Mouse (Mus musculus): Measurements from ENCODE around the gene Dhx57. TPM values are rescaled to one million over a fixed set of nuclear protein-coding genes. Genes with fewer than 3 reads are reported as not detected.

Gene Dhx57
- total and polyA plus RNA-seq, 3 experiments = 3.4 to 6.8 TPM; not detected in 1

DNA sequence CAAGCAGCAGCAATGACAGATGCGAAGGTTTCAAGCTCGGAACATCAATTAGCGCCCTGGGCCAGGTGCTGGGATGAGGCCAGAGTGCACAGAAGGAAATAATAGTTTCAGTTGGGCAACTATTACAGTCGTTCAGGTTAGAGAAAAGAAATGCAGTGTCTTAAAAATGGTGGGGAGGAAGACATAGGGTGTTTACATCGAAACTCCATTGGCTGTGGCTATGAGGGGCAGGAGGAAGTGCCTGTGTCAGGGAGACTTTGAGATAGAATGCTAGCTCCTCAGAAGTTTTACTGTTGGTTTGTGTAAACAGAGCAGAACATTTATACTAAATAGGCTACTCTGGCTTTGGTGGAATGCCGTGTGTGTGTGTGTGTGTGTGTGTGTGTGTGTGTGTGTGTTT, 2.3 kb downstream of the Dhx57 start:
- Histone ChIP-seq H3K36me3 (ENCODE audit: control insufficient read depth in 1 of 2, insufficient read depth in 2 of 2, low read length in 2 of 2) (peaks cover 0 to 14% of the 10 kb centered on the region in 2 experiments; a peak in 2 of 4 replicates), H3K27ac (ENCODE audit: control insufficient read depth, low read depth, low read length) (no peak overlapping the region), H3K9ac (ENCODE audit: control insufficient read depth, low read depth, low read length, poor library complexity, severe bottlenecking) (no peak overlapping the region), H3K79me2 (ENCODE audit: control insufficient read depth, insufficient read depth, low read length, poor library complexity) (peaks cover 4% of the 10 kb centered on the region; the same call in 1 of the 2 replicates), H3K9me3 (replicated peaks; ENCODE audit: insufficient read depth, low read length) (no peaks in the 10 kb centered on the region), H3K4me3 (ENCODE audit: control insufficient read depth in 1 of 2, insufficient read depth in 1 of 2, low read depth in 2 of 2, low read length in 2 of 2) (no peak overlapping the region), H3K4me1 (ENCODE audit: control insufficient read depth in 1 of 2, insufficient read depth in 2 of 2, low read length in 2 of 2) (peaks cover 5 to 14% of the 10 kb centered on the region in 2 experiments), H3K27me3 (ENCODE audit: control insufficient read depth in 1 of 2, insufficient read depth in 2 of 2, low read length in 2 of 2) (no peaks in the 10 kb centered on the region)
- peak; percentile 42 for DNase-seq (ENCODE audit: low read depth, low spot score)
- TF ChIP-seq KAT2A (conservative IDR thresholded peaks at IDR 0.05; ENCODE audit: low read depth, low read length) (no peak), TAL1 (IDR thresholded peaks at IDR 0.05; ENCODE audit: low read length) (no peak), TCF12 (IDR thresholded peaks at IDR 0.05; ENCODE audit: low read depth, low read length) (no peak), ETS1 (IDR thresholded peaks at IDR 0.05; ENCODE audit: low read depth, low read length) (no peak), RCOR1 (IDR thresholded peaks at IDR 0.05; ENCODE audit: low read depth, low read length) (no peak), UBTF (IDR thresholded peaks at IDR 0.05; ENCODE audit: borderline replicate concordance, insufficient read depth, low read depth, low read length) (no peak), CTCF (IDR thresholded peaks at IDR 0.05 in 2 of 3, conservative IDR thresholded peaks at IDR 0.05 in 1 of 3; ENCODE audit: control insufficient read depth in 1 of 3, insufficient read depth in 1 of 3, low read depth in 2 of 3, low read length in 3 of 3, poor library complexity in 1 of 3, severe bottlenecking in 1 of 3) (no peak), ZNF384 (IDR thresholded peaks at IDR 0.05; ENCODE audit: low read depth, low read length) (no peak), GABPA (IDR thresholded peaks at IDR 0.05; ENCODE audit: low read depth, low read length) (no peak), EP300 (IDR thresholded peaks at IDR 0.05; ENCODE audit: low read depth in 1 of 2, low read length in 2 of 2) (no peak), BHLHE40 (IDR thresholded peaks at IDR 0.05; ENCODE audit: borderline replicate concordance, low read depth, low read length) (no peak)

DNA sequence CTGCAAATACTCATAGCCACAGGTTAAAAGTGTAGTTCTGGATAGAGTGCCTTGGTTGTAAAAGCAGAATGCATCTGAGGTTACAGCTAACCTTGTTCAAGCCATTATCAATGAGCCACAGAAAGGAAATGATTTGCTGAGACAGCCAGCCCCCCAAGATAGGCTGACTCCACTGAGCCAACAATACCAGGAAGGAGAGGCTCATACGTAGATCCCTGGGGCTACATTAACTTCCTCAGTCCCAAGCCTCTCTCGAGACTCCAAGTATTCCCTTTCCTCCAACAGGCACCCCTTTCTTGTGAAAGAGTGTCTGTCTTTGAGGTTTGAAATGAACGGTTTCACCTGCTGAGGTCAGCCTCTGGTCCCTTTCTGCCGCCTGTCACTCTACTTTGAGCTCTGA, 5.8 kb downstream of the Dhx57 start:
- no peak for TF ChIP-seq BHLHE40 (IDR thresholded peaks at IDR 0.05; ENCODE audit: borderline replicate concordance, low read depth, low read length)
- no peak for TF ChIP-seq TAL1 (IDR thresholded peaks at IDR 0.05; ENCODE audit: low read length)
- no peak for TF ChIP-seq TBP (IDR thresholded peaks at IDR 0.05; ENCODE audit: low read depth, low read length)
- no peak for TF ChIP-seq MAZ (IDR thresholded peaks at IDR 0.05; ENCODE audit: low read depth, low read length)
- no peak for TF ChIP-seq ETS1 (IDR thresholded peaks at IDR 0.05; ENCODE audit: low read depth, low read length)
- no peak for TF ChIP-seq MEF2A (IDR thresholded peaks at IDR 0.05; ENCODE audit: extremely low read depth, insufficient replicate concordance, low read depth, low read length, poor library complexity, severe bottlenecking)
- no peak for TF ChIP-seq CHD1 (IDR thresholded peaks at IDR 0.05; ENCODE audit: low read depth, low read length)
- TF ChIP-seq UBTF (IDR thresholded peaks at IDR 0.05; ENCODE audit: borderline replicate concordance, insufficient read depth, low read depth, low read length) = no peak
- no peak for TF ChIP-seq ZMIZ1 (IDR thresholded peaks at IDR 0.05; ENCODE audit: low read depth, low read length)
- no peak for TF ChIP-seq USF1 (IDR thresholded peaks at IDR 0.05; ENCODE audit: low read depth, low read length)
- no peak for TF ChIP-seq ZC3H11A (IDR thresholded peaks at IDR 0.05; ENCODE audit: low read depth, low read length)
- TF ChIP-seq NELFE (IDR thresholded peaks at IDR 0.05; ENCODE audit: low read depth, low read length) = no peak
- no peak for TF ChIP-seq CHD2 (IDR thresholded peaks at IDR 0.05; ENCODE audit: low read length)
- no peak for TF ChIP-seq RCOR1 (IDR thresholded peaks at IDR 0.05; ENCODE audit: low read depth, low read length)
- no peak for TF ChIP-seq JUND (IDR thresholded peaks at IDR 0.05; ENCODE audit: low read depth, low read length)
- TF ChIP-seq RAD21 (IDR thresholded peaks at IDR 0.05; ENCODE audit: low read depth, low read length) = no peak
- no peak for TF ChIP-seq ZKSCAN1 (IDR thresholded peaks at IDR 0.05; ENCODE audit: low read depth, low read length)
- no peak for TF ChIP-seq ZNF384 (IDR thresholded peaks at IDR 0.05; ENCODE audit: low read depth, low read length)
- no peak for TF ChIP-seq ELF1 (IDR thresholded peaks at IDR 0.05; ENCODE audit: low read depth, low read length)
- TF ChIP-seq MYC (IDR thresholded peaks at IDR 0.05; ENCODE audit: low read depth, low read length) = no peak
- DNase-seq (ENCODE audit: low read depth, low spot score) = peak; percentile 15

More for the DNA sequence above, 5.8 kb downstream of the Dhx57 start:
- Histone ChIP-seq H3K4me1 (ENCODE audit: control insufficient read depth in 1 of 2, insufficient read depth in 2 of 2, low read length in 2 of 2) (peaks cover 2 to 12% of the 10 kb centered on the region in 2 experiments), H3K79me2 (ENCODE audit: control insufficient read depth, insufficient read depth, low read length, poor library complexity) (0 out of 2 replicates have a peak, but pooled peaks cover 2% of the 10 kb centered on the region), H3K27ac (ENCODE audit: control insufficient read depth, low read depth, low read length) (no peak overlapping the region), H3K27me3 (ENCODE audit: control insufficient read depth in 1 of 2, insufficient read depth in 2 of 2, low read length in 2 of 2) (no peaks in the 10 kb centered on the region), H3K4me3 (ENCODE audit: control insufficient read depth in 1 of 2, insufficient read depth in 1 of 2, low read depth in 2 of 2, low read length in 2 of 2) (no peak overlapping the region), H3K9me3 (replicated peaks; ENCODE audit: insufficient read depth, low read length) (no peaks in the 10 kb centered on the region), H3K9ac (ENCODE audit: control insufficient read depth, low read depth, low read length, poor library complexity, severe bottlenecking) (no peak overlapping the region), H3K36me3 (ENCODE audit: control insufficient read depth in 1 of 2, insufficient read depth in 2 of 2, low read length in 2 of 2) (peaks cover 0 to 8% of the 10 kb centered on the region in 2 experiments; a peak in 2 of 4 replicates)
